Mouse (Mus musculus) hindbrain, embryonic 12.5 days (tissue): Measurements from ENCODE around the gene Traf1. TPM values are rescaled to one million over a fixed set of nuclear protein-coding genes. Genes with fewer than 3 reads are reported as not detected.

Experiments
- polyA plus RNA-seq: library from polyadenylated mRNA; unstranded; fragments of >200 nt; fragmentation: Nextera tagmentation; extraction: Ambion mirVana; gene quantifications from 2 replicates; pipeline ENCODE4 v1.2.1, GENCODE M21; 2016

Gene Traf1
- polyA plus RNA-seq, 1 experiment from 2014 or later, result 1.1 TPM

Other genes with a start within 250 kb of the Traf1 start
- gene Gapvd1, start 206.5 kb downstream of the Traf1 start, polyA plus RNA-seq, result 115 and 126 TPM in 2 replicates
- 735 and 741 TPM in 2 replicates for gene Hspa5, start 189.8 kb downstream of the Traf1 start, polyA plus RNA-seq
- gene Rabepk, start 161.9 kb downstream of the Traf1 start, polyA plus RNA-seq, result 24.8 and 27.4 TPM in 2 replicates
- gene Fbxw2, start 135.5 kb downstream of the Traf1 start, polyA plus RNA-seq, result 76.8 and 81.8 TPM in 2 replicates
- not detected in 2 replicates for gene Gm34653, start 128.8 kb downstream of the Traf1 start, polyA plus RNA-seq
- gene Cutal, start 87.4 kb downstream of the Traf1 start, polyA plus RNA-seq, result 0.23 TPM in 1 of 2 replicates, not detected in the other
- gene Psmd5, start 86.8 kb downstream of the Traf1 start, polyA plus RNA-seq, result 92.0 and 97.1 TPM in 2 replicates
- 1.6 TPM in 2 replicates for gene Phf19, start 47.7 kb downstream of the Traf1 start, polyA plus RNA-seq
- gene Hc, start 99.7 kb upstream of the Traf1 start, polyA plus RNA-seq, result 0.14 TPM in 1 of 2 replicates, not detected in the other
- 0.31 and 0.36 TPM in 2 replicates for gene AI182371, start 139.8 kb upstream of the Traf1 start, polyA plus RNA-seq
- 21.3 and 22.7 TPM in 2 replicates for gene Cntrl, start 147.7 kb upstream of the Traf1 start, polyA plus RNA-seq
- gene Rab14, start 239.3 kb upstream of the Traf1 start, polyA plus RNA-seq, result 380 and 390 TPM in 2 replicates